In genomic region chr3:122173526-122174150, GRCm38 (mm10) we compare ENCODE assay signal across 21 mouse cellular contexts.
DNase-seq lines count a peak whose midpoint lies in the region; ATAC-seq and TF ChIP-seq lines count a peak whose summit lies in the region.
"Had no signal": no experiment of that assay in that cellular context is flagged by ENCODE, and none has a peak within 500 bp of the region (broad histone marks: within the 10 kb centered on the region; RNA-seq: fewer than 3 reads in every experiment).

No protein-coding gene starts in this region.

- no peak for ATAC-seq in forebrain, embryonic 16.5 days
- ATAC-seq in midbrain, embryonic 14.5 days (ENCODE audit: low FRiP score, low TSS enrichment): no peak
- ATAC-seq in erythroblast, adult 5-6 weeks (replicated peaks; ENCODE audit: low FRiP score, poor library complexity, severe bottlenecking): no peak
- ATAC-seq: inflammation-experienced regulatory T-cells, adult 6 months; intestine, postnatal 0 days had no signal

- H3K4me1 ChIP-seq in forebrain, embryonic 10.5 days: peaks cover 27% of the 10 kb centered on the region
- no peaks in the 10 kb centered on the region; the same call in 1 of the 2 replicates for H3K4me1 ChIP-seq in forebrain, embryonic 16.5 days (replicated peaks; ENCODE audit: control insufficient read depth, insufficient read depth, low read length)
- H3K4me1 ChIP-seq in midbrain, embryonic 14.5 days (ENCODE audit: control insufficient read depth, insufficient read depth, low read length): peaks cover 8% of the 10 kb centered on the region; the same call in 1 of the 2 replicates
- H3K4me1 ChIP-seq: embryonic facial prominence, embryonic 15.5 days; heart, embryonic 15.5 days; hindbrain, embryonic 10.5 days; hindbrain, embryonic 15.5 days had no signal

- peaks cover 37% of the 10 kb centered on the region for H3K27me3 ChIP-seq in forebrain, embryonic 10.5 days (ENCODE audit: poor library complexity, severe bottlenecking)
- H3K27me3 ChIP-seq in forebrain, embryonic 16.5 days (replicated peaks; ENCODE audit: control insufficient read depth, insufficient read depth, low read length): no peaks in the 10 kb centered on the region
- no peaks in the 10 kb centered on the region for H3K27me3 ChIP-seq in midbrain, embryonic 14.5 days (ENCODE audit: control insufficient read depth, insufficient read depth, low read length)
- H3K27me3 ChIP-seq: embryonic facial prominence, embryonic 15.5 days; heart, embryonic 15.5 days; hindbrain, embryonic 15.5 days had no signal

- no peak for TF ChIP-seq CTCF in brain, embryonic 14.5 days (IDR thresholded peaks at IDR 0.05; ENCODE audit: borderline replicate concordance, extremely low read depth, insufficient read depth, insufficient read length)

- H3K27ac ChIP-seq in forebrain, embryonic 10.5 days: peak overlapping the region; percentile 67
- H3K27ac ChIP-seq in forebrain, embryonic 16.5 days (ENCODE audit: low read length): no peak overlapping the region
- H3K27ac ChIP-seq in midbrain, embryonic 14.5 days (replicated peaks; ENCODE audit: low read depth, low read length): 0 out of 2 replicates have a peak overlapping the region, but pooled peaks have one; percentile 32
- H3K27ac ChIP-seq: embryonic facial prominence, embryonic 15.5 days; heart, adult 2 months; heart, embryonic 15.5 days; hindbrain, embryonic 10.5 days; hindbrain, embryonic 15.5 days had no signal

- no peaks in the 10 kb centered on the region for H3K36me3 ChIP-seq in forebrain, embryonic 10.5 days (replicated peaks)
- no peaks in the 10 kb centered on the region for H3K36me3 ChIP-seq in forebrain, embryonic 16.5 days (ENCODE audit: control insufficient read depth, insufficient read depth)
- H3K36me3 ChIP-seq in midbrain, embryonic 14.5 days (ENCODE audit: control insufficient read depth, insufficient read depth, low read length): no peaks in the 10 kb centered on the region
- H3K36me3 ChIP-seq: embryonic facial prominence, embryonic 15.5 days; heart, embryonic 15.5 days; hindbrain, embryonic 10.5 days; hindbrain, embryonic 15.5 days had no signal

- H3K9ac ChIP-seq in forebrain, embryonic 16.5 days (replicated peaks; ENCODE audit: low read depth, low read length): no peak overlapping the region
- H3K9ac ChIP-seq in midbrain, embryonic 14.5 days (replicated peaks; ENCODE audit: low read length): no peak overlapping the region
- H3K9ac ChIP-seq: embryonic facial prominence, embryonic 15.5 days; heart, embryonic 15.5 days; hindbrain, embryonic 15.5 days had no signal

- peak; percentile 22 for DNase-seq in forebrain, embryonic 10.5 days (ENCODE audit: extremely low spot score, low spot score)
- DNase-seq in heart, adult 11 months: peak; percentile 87
- DNase-seq in heart, postnatal 10 days: no peak
- peak; percentile 59 for DNase-seq in brain, embryonic 14.5 days (ENCODE audit: low read depth)
- DNase-seq in midbrain, embryonic 14.5 days: peak; percentile 25
- no peak for DNase-seq in testis, postnatal 10 days (ENCODE audit: low spot score)
- DNase-seq: adrenal gland, postnatal 14 days; cerebellum, adult 18-20 months; cerebellum, adult 9-11 months; cerebellum, postnatal 36 days; gastrocnemius, postnatal 10 days; heart, adult 2 months had no signal

- 49% methylated on average over 15 of the region's 15 CpGs for WGBS in forebrain, embryonic 10.5 days
- 27% methylated on average over 15 of the region's 15 CpGs for WGBS in forebrain, embryonic 16.5 days
- 43% methylated on average over 15 of the region's 15 CpGs for WGBS in midbrain, embryonic 14.5 days

- TF ChIP-seq POLR2A in brain, embryonic 14.5 days (IDR thresholded peaks at IDR 0.05; ENCODE audit: borderline replicate concordance, extremely low read depth, insufficient read depth, insufficient read length, poor library complexity, severe bottlenecking): no peak

- no peak overlapping the region for H3K4me2 ChIP-seq in forebrain, embryonic 16.5 days (ENCODE audit: low read length)
- H3K4me2 ChIP-seq in midbrain, embryonic 14.5 days (ENCODE audit: low read length): no peak overlapping the region
- H3K4me2 ChIP-seq: embryonic facial prominence, embryonic 15.5 days; heart, embryonic 11.5 days; heart, embryonic 15.5 days; hindbrain, embryonic 15.5 days had no signal

- intact Hi-C loops in heart, postnatal 10 days (cut with DNase I): no loop called here

- peak overlapping the region; percentile 7; the same call in 1 of the 2 replicates for H3K4me3 ChIP-seq in forebrain, embryonic 10.5 days
- H3K4me3 ChIP-seq in forebrain, embryonic 16.5 days (replicated peaks; ENCODE audit: low read length): no peak overlapping the region
- no peak overlapping the region for H3K4me3 ChIP-seq in midbrain, embryonic 14.5 days (replicated peaks; ENCODE audit: low read depth, low read length)
- H3K4me3 ChIP-seq: embryonic facial prominence, embryonic 15.5 days; heart, adult 2 months; heart, embryonic 15.5 days; hindbrain, embryonic 10.5 days; hindbrain, embryonic 15.5 days had no signal

- H3K9me3 ChIP-seq in forebrain, embryonic 10.5 days: no peaks in the 10 kb centered on the region
- H3K9me3 ChIP-seq in forebrain, embryonic 16.5 days (ENCODE audit: control insufficient read depth, low read length): no peaks in the 10 kb centered on the region
- H3K9me3 ChIP-seq in midbrain, embryonic 14.5 days (ENCODE audit: control insufficient read depth, low read length): no peaks in the 10 kb centered on the region
- H3K9me3 ChIP-seq: embryonic facial prominence, embryonic 15.5 days; heart, embryonic 15.5 days; hindbrain, embryonic 10.5 days; hindbrain, embryonic 15.5 days had no signal

Comparison
In these comparisons a context has a peak if more than half of its experiments do, and no peak if none do; other contexts are left out.
1. DNase-seq: peak in forebrain, embryonic 10.5 days (single experiment), heart, adult 11 months (single experiment), brain, embryonic 14.5 days (single experiment) and midbrain, embryonic 14.5 days (single experiment); none in heart, postnatal 10 days (0 of 2) and testis, postnatal 10 days (single experiment).